Comparison of ENCODE assay signal across 7 mouse cellular contexts in the genomic region with DNA sequence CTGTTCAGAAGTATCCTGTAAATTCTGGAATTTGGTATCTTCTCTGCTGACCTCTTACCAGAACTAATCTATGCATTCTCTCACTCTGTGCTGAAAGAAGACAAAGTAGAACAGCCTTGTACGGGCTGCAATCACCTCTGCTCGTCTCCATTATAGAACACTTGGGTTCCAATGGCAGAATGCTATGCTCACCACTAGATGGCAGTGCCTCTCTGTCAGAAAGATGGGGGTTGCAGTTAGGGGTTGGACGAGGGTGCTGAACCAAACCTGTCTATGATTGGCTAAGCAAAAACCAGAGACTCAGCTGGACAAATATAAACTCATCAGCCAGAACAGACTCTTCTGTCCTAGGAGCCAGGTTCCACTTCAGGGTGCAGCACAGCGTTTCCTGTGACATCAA.
DNase-seq lines count a peak whose midpoint lies in the region; ATAC-seq and TF ChIP-seq lines count a peak whose summit lies in the region.
"Not testable (repeated sequence)": the region's sequence is repeated elsewhere in the genome, so short reads cannot be mapped to it uniquely, and the experiment has no call there.

No protein-coding gene starts in this region.

- DNase-seq in adrenal gland, postnatal 14 days: peak; percentile 3
- not testable (repeated sequence) for DNase-seq in forebrain, embryonic 11.5 days (ENCODE audit: low spot score); liver, adult 2 months (ENCODE audit: extremely low read depth, low read depth, low spot score); neural tube, embryonic 11.5 days (ENCODE audit: low spot score)
- DNase-seq in heart, postnatal 4 days: peak; percentile 5
- peak; percentile 3 for DNase-seq in lung, postnatal 10 days

- H3K9me3 ChIP-seq in forebrain, embryonic 11.5 days (ENCODE audit: control insufficient read depth, low read length); kidney, embryonic 14.5 days (ENCODE audit: control insufficient read depth, low read length); neural tube, embryonic 11.5 days (ENCODE audit: control insufficient read depth, low read length): not testable (repeated sequence)

- not testable (repeated sequence) for H3K4me3 ChIP-seq in forebrain, embryonic 11.5 days (ENCODE audit: low read depth, low read length); kidney, embryonic 14.5 days (ENCODE audit: low read length); liver, adult 2 months (ENCODE audit: insufficient read depth, low read depth, low read length); neural tube, embryonic 11.5 days (ENCODE audit: low read depth, low read length)

- H3K4me1 ChIP-seq in forebrain, embryonic 11.5 days (replicated peaks; ENCODE audit: control insufficient read depth, insufficient read depth, low read length); kidney, embryonic 14.5 days (ENCODE audit: control insufficient read depth, insufficient read depth, low read length); liver, adult 2 months (ENCODE audit: control insufficient read depth, insufficient read depth, low read length); neural tube, embryonic 11.5 days (ENCODE audit: control insufficient read depth, insufficient read depth, low read length): not testable (repeated sequence)

- TF ChIP-seq CTCF in liver, adult 2 months (IDR thresholded peaks at IDR 0.05; ENCODE audit: low read depth, low read length): peak; percentile 24; the same call in 1 of the 2 replicates

- not testable (repeated sequence) for H3K36me3 ChIP-seq in forebrain, embryonic 11.5 days (ENCODE audit: control insufficient read depth, insufficient read depth, low read length); kidney, embryonic 14.5 days (ENCODE audit: control insufficient read depth, insufficient read depth, low read length); liver, adult 2 months (ENCODE audit: control insufficient read depth, insufficient read depth, low read length); neural tube, embryonic 11.5 days (ENCODE audit: control insufficient read depth, insufficient read depth, low read length)

- H3K79me2 ChIP-seq in liver, adult 2 months (ENCODE audit: control insufficient read depth, insufficient read depth, low read length): not testable (repeated sequence)

- ATAC-seq in forebrain, embryonic 11.5 days (replicated peaks; ENCODE audit: low FRiP score): peak; percentile 55; the same call in 1 of the 2 replicates
- peak; percentile 55; the same call in 1 of the 2 replicates for ATAC-seq in kidney, embryonic 14.5 days (ENCODE audit: low FRiP score, low TSS enrichment)
- ATAC-seq in neural tube, embryonic 11.5 days (ENCODE audit: insufficient read depth, low FRiP score, low TSS enrichment): 0 out of 2 replicates have a peak, but pooled peaks have one; percentile 27

- 40% methylated on average over 4 of the region's 4 CpGs for WGBS in forebrain, embryonic 11.5 days
- 31% methylated on average over 4 of the region's 4 CpGs for WGBS in kidney, embryonic 14.5 days
- WGBS in liver, adult 2 months: 30% methylated on average over 4 of the region's 4 CpGs
- WGBS in neural tube, embryonic 11.5 days: 47% methylated on average over 4 of the region's 4 CpGs

- TF ChIP-seq POLR2A in liver, adult 2 months (IDR thresholded peaks at IDR 0.05; ENCODE audit: extremely low read depth, insufficient read depth, low read length): not testable (repeated sequence)

- not testable (repeated sequence) for H3K9ac ChIP-seq in forebrain, embryonic 11.5 days (ENCODE audit: low read length); kidney, embryonic 14.5 days (ENCODE audit: low read depth, low read length); liver, adult 2 months (ENCODE audit: low read depth, low read length); neural tube, embryonic 11.5 days (ENCODE audit: low read length)

- H3K27ac ChIP-seq in forebrain, embryonic 11.5 days (ENCODE audit: low read depth, low read length); kidney, embryonic 14.5 days (ENCODE audit: low read depth, low read length); liver, adult 2 months (replicated peaks; ENCODE audit: insufficient read depth, low read depth, low read length); neural tube, embryonic 11.5 days (ENCODE audit: low read depth, low read length): not testable (repeated sequence)

- not testable (repeated sequence) for H3K27me3 ChIP-seq in forebrain, embryonic 11.5 days (ENCODE audit: control insufficient read depth, insufficient read depth, low read length); kidney, embryonic 14.5 days (ENCODE audit: control insufficient read depth, insufficient read depth, low read length); liver, adult 2 months (ENCODE audit: control insufficient read depth, insufficient read depth, low read length); neural tube, embryonic 11.5 days (ENCODE audit: control insufficient read depth, insufficient read depth, low read length)

- not testable (repeated sequence) for H3K4me2 ChIP-seq in forebrain, embryonic 11.5 days (ENCODE audit: low read depth, low read length, severe bottlenecking); kidney, embryonic 14.5 days (replicated peaks; ENCODE audit: low read depth, low read length); neural tube, embryonic 11.5 days (ENCODE audit: low read depth)
